ENCODE assay signal across 28 mouse cellular contexts in genomic region chr1:71949549-71949948, GRCm38 (mm10).
"Had no signal": no experiment of that assay in that cellular context is flagged by ENCODE, and none has a peak within 500 bp of the region (broad histone marks: within the 10 kb centered on the region; RNA-seq: fewer than 3 reads in every experiment).

No protein-coding gene starts in this region.

- H3K4me2 ChIP-seq: heart, embryonic 11.5 days; heart, embryonic 13.5 days; heart, embryonic 15.5 days; hindbrain, embryonic 13.5 days; hindbrain, embryonic 15.5 days; intestine, embryonic 15.5 days; kidney, embryonic 15.5 days; limb, embryonic 12.5 days; liver, embryonic 11.5 days; liver, embryonic 13.5 days; liver, embryonic 15.5 days had no signal

- H3K9ac ChIP-seq: heart, embryonic 13.5 days; heart, embryonic 15.5 days; hindbrain, embryonic 13.5 days; hindbrain, embryonic 15.5 days; intestine, embryonic 15.5 days; kidney, embryonic 15.5 days; limb, embryonic 12.5 days; liver, embryonic 13.5 days; liver, embryonic 15.5 days had no signal

- H3K27me3 ChIP-seq: heart, embryonic 13.5 days; heart, embryonic 15.5 days; hindbrain, embryonic 13.5 days; hindbrain, embryonic 15.5 days; intestine, embryonic 15.5 days; kidney, embryonic 15.5 days; limb, embryonic 12.5 days; liver, embryonic 13.5 days; liver, embryonic 15.5 days had no signal

- H3K9me3 ChIP-seq: heart, embryonic 13.5 days; heart, embryonic 15.5 days; hindbrain, embryonic 13.5 days; hindbrain, embryonic 15.5 days; intestine, embryonic 15.5 days; kidney, embryonic 15.5 days; limb, embryonic 10.5 days; limb, embryonic 12.5 days; liver, embryonic 13.5 days; liver, embryonic 15.5 days had no signal

- H3K27ac ChIP-seq: gastrocnemius, adult 2 months; heart, adult 2 months; heart, embryonic 13.5 days; heart, embryonic 15.5 days; hindbrain, embryonic 13.5 days; hindbrain, embryonic 15.5 days; intestine, embryonic 15.5 days; kidney, embryonic 15.5 days; kidney, postnatal 0 days; left cerebral cortex, adult 2 months; limb, embryonic 10.5 days; limb, embryonic 12.5 days; liver, embryonic 13.5 days; liver, embryonic 15.5 days had no signal

- H3K4me1 ChIP-seq: hindbrain, embryonic 13.5 days; hindbrain, embryonic 15.5 days; intestine, embryonic 15.5 days; kidney, embryonic 15.5 days; liver, embryonic 13.5 days; liver, embryonic 15.5 days had no signal

- H3K36me3 ChIP-seq: heart, embryonic 13.5 days; heart, embryonic 15.5 days; hindbrain, embryonic 13.5 days; hindbrain, embryonic 15.5 days; intestine, embryonic 15.5 days; kidney, embryonic 15.5 days; limb, embryonic 10.5 days; limb, embryonic 12.5 days; liver, embryonic 13.5 days; liver, embryonic 15.5 days had no signal

- DNase-seq: gastrocnemius, adult 2 months; gastrocnemius, postnatal 10 days; gastrocnemius, postnatal 25 days; heart, adult 11 months; heart, adult 2 months; heart, postnatal 14 days; heart, postnatal 36 days; kidney, adult 11 months; kidney, adult 2 months; kidney, adult 9 months; kidney, postnatal 14 days; kidney, postnatal 36 days; liver; liver, embryonic 13.5 days had no signal

- ATAC-seq: inflammation-experienced regulatory T-cells, adult 6 months; intestine, embryonic 15.5 days had no signal

- H3K4me3 ChIP-seq: gastrocnemius, adult 2 months; heart, adult 2 months; heart, embryonic 13.5 days; heart, embryonic 15.5 days; hindbrain, embryonic 13.5 days; hindbrain, embryonic 15.5 days; intestine, embryonic 15.5 days; kidney, embryonic 15.5 days; left cerebral cortex, adult 2 months; limb, embryonic 10.5 days; limb, embryonic 12.5 days; liver, embryonic 13.5 days; liver, embryonic 15.5 days had no signal
